Mouse (Mus musculus): ENCODE data around the gene Plgrkt. TPM values are rescaled to one million over a fixed set of nuclear protein-coding genes. Genes with fewer than 3 reads are reported as not detected.
"Not testable (repeated sequence)": the region's sequence is repeated elsewhere in the genome, so short reads cannot be mapped to it uniquely, and the experiment has no call there.

The Plgrkt gene
- 57.9 and 65.1 TPM in 2 replicates for polyA plus RNA-seq (2011; ENCODE audit: insufficient read length, low read depth, missing spikeins)

- TF ChIP-seq POLR2A (IDR thresholded peaks at IDR 0.05; ENCODE audit: low read depth, low read length) (peak; percentile 63), CTCF (IDR thresholded peaks at IDR 0.05; ENCODE audit: borderline replicate concordance, insufficient read depth, low read length) (no peak)
- H3K4me3 ChIP-seq (ENCODE audit: insufficient read depth, low read length): peak within 1 kb of the TSS; percentile 97
- H3K4me1 ChIP-seq (ENCODE audit: control insufficient read depth, insufficient read depth, low read length): no peaks in the 10 kb centered on the region; the same call in 1 of the 2 replicates
- H3K27ac ChIP-seq (ENCODE audit: insufficient read depth, low read length): no peak within 1 kb of the TSS
These were observed at the start of gene Plgrkt, which contains the start of gene Cd274 for GRCm38 (mm10) chr19:29366969-29367622. TSS of gene Plgrkt (minus strand) at chr19:29367390. TSS of gene Cd274 (plus strand) at chr19:29367455.

GRCm38 (mm10) chr19:29416393-29416902, 49.3 kb upstream of the Plgrkt start:
- Histone ChIP-seq H3K4me1 (ENCODE audit: control insufficient read depth, insufficient read depth, low read length) (peaks cover 4% of the 10 kb centered on the region; the same call in 1 of the 2 replicates), H3K4me3 (ENCODE audit: insufficient read depth, low read length) (no peak overlapping the region), H3K27ac (ENCODE audit: insufficient read depth, low read length) (no peak overlapping the region)
- TF ChIP-seq POLR2A (IDR thresholded peaks at IDR 0.05; ENCODE audit: low read depth, low read length) (no peak), CTCF (IDR thresholded peaks at IDR 0.05; ENCODE audit: borderline replicate concordance, insufficient read depth, low read length) (no peak)

- H3K4me3 ChIP-seq (ENCODE audit: insufficient read depth, low read length); H3K4me1 ChIP-seq (ENCODE audit: control insufficient read depth, insufficient read depth, low read length): not testable (repeated sequence)
These were observed 47.7 kb upstream of the Plgrkt start for GRCm38 (mm10) chr19:29414917-29415316.

GRCm38 (mm10) chr19:29414513-29414912, 47.3 kb upstream of the Plgrkt start:
- no peak for TF ChIP-seq POLR2A (IDR thresholded peaks at IDR 0.05; ENCODE audit: low read depth, low read length)
- TF ChIP-seq CTCF (IDR thresholded peaks at IDR 0.05; ENCODE audit: borderline replicate concordance, insufficient read depth, low read length): no peak
- Histone ChIP-seq H3K4me1 (ENCODE audit: control insufficient read depth, insufficient read depth, low read length) (peaks cover 4% of the 10 kb centered on the region; the same call in 1 of the 2 replicates), H3K27ac (ENCODE audit: insufficient read depth, low read length) (no peak overlapping the region), H3K4me3 (ENCODE audit: insufficient read depth, low read length) (no peak overlapping the region)

More at GRCm38 (mm10) chr19:29414917-29415316, 47.7 kb upstream of the Plgrkt start:
- not testable (repeated sequence) for H3K27ac ChIP-seq (ENCODE audit: insufficient read depth, low read length)

- Histone ChIP-seq H3K27ac (ENCODE audit: insufficient read depth, low read length) (no peak overlapping the region), H3K4me1 (ENCODE audit: control insufficient read depth, insufficient read depth, low read length) (peaks cover 4% of the 10 kb centered on the region; the same call in 1 of the 2 replicates), H3K4me3 (ENCODE audit: insufficient read depth, low read length) (no peak overlapping the region)
- no peak for TF ChIP-seq POLR2A (IDR thresholded peaks at IDR 0.05; ENCODE audit: low read depth, low read length)
- no peak for TF ChIP-seq CTCF (IDR thresholded peaks at IDR 0.05; ENCODE audit: borderline replicate concordance, insufficient read depth, low read length)
These were observed 45.6 kb upstream of the Plgrkt start for GRCm38 (mm10) chr19:29412476-29413420.

GRCm38 (mm10) chr19:29410619-29411018, 43.4 kb upstream of the Plgrkt start, which contains the start of gene Pdcd1lg2:
TSS of gene Pdcd1lg2 (plus strand) at chr19:29410919.
- H3K4me1 ChIP-seq (ENCODE audit: control insufficient read depth, insufficient read depth, low read length): peaks cover 4% of the 10 kb centered on the region; the same call in 1 of the 2 replicates
- H3K4me3 ChIP-seq (ENCODE audit: insufficient read depth, low read length): no peak within 1 kb of the TSS
- H3K27ac ChIP-seq (ENCODE audit: insufficient read depth, low read length): no peak within 1 kb of the TSS
- TF ChIP-seq POLR2A (IDR thresholded peaks at IDR 0.05; ENCODE audit: low read depth, low read length) (no peak), CTCF (IDR thresholded peaks at IDR 0.05; ENCODE audit: borderline replicate concordance, insufficient read depth, low read length) (no peak)

- no peak overlapping the region for H3K27ac ChIP-seq (ENCODE audit: insufficient read depth, low read length)
- TF ChIP-seq CTCF (IDR thresholded peaks at IDR 0.05; ENCODE audit: borderline replicate concordance, insufficient read depth, low read length) (no peak), POLR2A (IDR thresholded peaks at IDR 0.05; ENCODE audit: low read depth, low read length) (no peak)
- no peak overlapping the region for H3K4me3 ChIP-seq (ENCODE audit: insufficient read depth, low read length)
- H3K4me1 ChIP-seq (ENCODE audit: control insufficient read depth, insufficient read depth, low read length): no peaks in the 10 kb centered on the region
These were observed 39.1 kb upstream of the Plgrkt start for GRCm38 (mm10) chr19:29406042-29407017.

- H3K4me3 ChIP-seq (ENCODE audit: insufficient read depth, low read length): no peak overlapping the region
- H3K27ac ChIP-seq (ENCODE audit: insufficient read depth, low read length): no peak overlapping the region
- no peak for TF ChIP-seq POLR2A (IDR thresholded peaks at IDR 0.05; ENCODE audit: low read depth, low read length)
- TF ChIP-seq CTCF (IDR thresholded peaks at IDR 0.05; ENCODE audit: borderline replicate concordance, insufficient read depth, low read length): no peak
- no peaks in the 10 kb centered on the region for H3K4me1 ChIP-seq (ENCODE audit: control insufficient read depth, insufficient read depth, low read length)
These were observed 38.2 kb upstream of the Plgrkt start for GRCm38 (mm10) chr19:29405388-29405787.

GRCm38 (mm10) chr19:29403251-29403650, 36.1 kb upstream of the Plgrkt start:
- Histone ChIP-seq H3K4me1 (ENCODE audit: control insufficient read depth, insufficient read depth, low read length) (no peaks in the 10 kb centered on the region), H3K27ac (ENCODE audit: insufficient read depth, low read length) (no peak overlapping the region), H3K4me3 (ENCODE audit: insufficient read depth, low read length) (no peak overlapping the region)
- TF ChIP-seq CTCF (IDR thresholded peaks at IDR 0.05; ENCODE audit: borderline replicate concordance, insufficient read depth, low read length) (no peak), POLR2A (IDR thresholded peaks at IDR 0.05; ENCODE audit: low read depth, low read length) (no peak)
